Mouse (Mus musculus) neural tube, embryonic 12.5 days (tissue): ENCODE data around the gene Gckr. TPM values are rescaled to one million over a fixed set of nuclear protein-coding genes. Genes with fewer than 3 reads are reported as not detected.

Experiments
- ATAC-seq: fragments of 200-750 bp; cut with Nextera tagmentation; 2 replicates; pipeline ENCODE4 v1.8.0; 2017; ENCODE audit warnings: low read depth, mild to moderate bottlenecking, moderate TSS enrichment, moderate library complexity; ENCODE audit not compliant: low FRiP score
- H3K27ac ChIP-seq: fragments of 300-500 bp; sonication (generic); 2 replicates; pipeline ENCODE4 v1.5.1; 2016
- H3K27me3 ChIP-seq: fragments of 300-500 bp; sonication (generic); replicated peaks from 2 replicates; pipeline ENCODE4 v1.6.1; 2016; ENCODE audit warnings: mild to moderate bottlenecking
- H3K36me3 ChIP-seq: fragments of 300-500 bp; sonication (generic); 2 replicates; pipeline ENCODE4 v1.6.1; 2016; ENCODE audit warnings: mild to moderate bottlenecking
- H3K4me1 ChIP-seq: fragments of 300-500 bp; sonication (generic); 2 replicates; pipeline ENCODE4 v1.6.1; 2016
- H3K4me2 ChIP-seq: fragments of 300-500 bp; sonication (generic); replicated peaks from 2 replicates; pipeline ENCODE4 v1.6.1; 2016; ENCODE audit warnings: mild to moderate bottlenecking
- H3K4me3 ChIP-seq: fragments of 300-500 bp; sonication (generic); 2 replicates; pipeline ENCODE4 v1.5.1; 2016
- H3K9ac ChIP-seq: fragments of 300-500 bp; sonication (generic); 2 replicates; pipeline ENCODE4 v1.6.1; 2016; ENCODE audit warnings: mild to moderate bottlenecking
- H3K9me3 ChIP-seq: fragments of 300-500 bp; sonication (generic); 2 replicates; pipeline ENCODE4 v1.6.1; 2016; ENCODE audit warnings: mild to moderate bottlenecking
- WGBS: fragments of 180-500 bp; shearing (Covaris S2); methylation state at CpG from one replicate; pipeline ENCODE4 v1.1.7; 2016; 5-methylcytosine and 5-hydroxymethylcytosine counted together
- polyA plus RNA-seq: library from polyadenylated mRNA; unstranded; fragments of >200 nt; fragmentation: Nextera tagmentation; extraction: Ambion mirVana; gene quantifications from 2 replicates; pipeline ENCODE4 v1.2.1, GENCODE M21; 2016

Gene Gckr
- polyA plus RNA-seq, 1 experiment from 2014 or later = 0.49 TPM

GRCm38 (mm10) chr5:31267686-31268085 is 29.6 kb upstream of the Gckr start:
- H3K27me3 ChIP-seq = no peaks in the 10 kb centered on the region
- H3K9ac ChIP-seq = no peak overlapping the region
- ATAC-seq = no peak
- no peak overlapping the region for H3K4me3 ChIP-seq
- H3K4me2 ChIP-seq = no peak overlapping the region
- no peaks in the 10 kb centered on the region for H3K9me3 ChIP-seq
- H3K4me1 ChIP-seq = no peaks in the 10 kb centered on the region
- peaks cover 84% of the 10 kb centered on the region for H3K36me3 ChIP-seq
- no peak overlapping the region for H3K27ac ChIP-seq
- WGBS = 64% methylated on average over 6 of the region's 6 CpGs

DNA sequence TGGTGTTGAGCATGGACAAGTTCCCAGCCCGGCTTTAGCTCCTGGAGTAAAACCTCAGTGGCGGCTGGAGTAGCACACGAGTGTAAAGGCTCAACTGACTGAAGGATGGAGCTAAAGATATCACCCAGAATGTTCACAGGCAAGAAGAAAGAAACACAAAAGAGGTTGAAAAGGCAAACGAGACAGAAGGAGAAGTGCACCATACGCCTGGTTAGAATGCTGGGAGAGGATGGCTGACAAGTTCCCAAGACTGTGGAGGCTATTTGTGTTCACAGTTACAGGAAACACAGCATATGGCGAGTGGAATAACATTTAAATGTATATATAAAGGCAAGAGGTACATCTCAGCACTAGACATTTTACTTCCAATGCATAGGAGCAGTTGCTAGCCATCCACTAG is 24.2 kb upstream of the Gckr start:
- no peak overlapping the region for H3K4me2 ChIP-seq
- H3K9me3 ChIP-seq = no peaks in the 10 kb centered on the region
- 90% methylated on average over 6 of the region's 6 CpGs for WGBS
- H3K27ac ChIP-seq = no peak overlapping the region
- no peaks in the 10 kb centered on the region for H3K27me3 ChIP-seq
- ATAC-seq = no peak
- no peak overlapping the region for H3K9ac ChIP-seq
- H3K4me3 ChIP-seq = no peak overlapping the region
- peaks cover 67% of the 10 kb centered on the region for H3K36me3 ChIP-seq
- H3K4me1 ChIP-seq = no peaks in the 10 kb centered on the region

GRCm38 (mm10) chr5:31279245-31279988 is 17.8 kb upstream of the Gckr start:
- no peaks in the 10 kb centered on the region for H3K27me3 ChIP-seq
- WGBS = 87% methylated on average over 20 of the region's 20 CpGs
- no peak overlapping the region for H3K4me2 ChIP-seq
- H3K9me3 ChIP-seq = no peaks in the 10 kb centered on the region
- no peak for ATAC-seq
- no peak overlapping the region for H3K9ac ChIP-seq
- H3K36me3 ChIP-seq = peaks cover 81% of the 10 kb centered on the region
- H3K4me3 ChIP-seq = no peak overlapping the region
- no peak overlapping the region for H3K27ac ChIP-seq
- no peaks in the 10 kb centered on the region for H3K4me1 ChIP-seq

GRCm38 (mm10) chr5:31288225-31288624 is 9.0 kb upstream of the Gckr start:
- H3K4me3 ChIP-seq = no peak overlapping the region
- no peaks in the 10 kb centered on the region for H3K27me3 ChIP-seq
- ATAC-seq = no peak
- 87% methylated on average over 4 of the region's 4 CpGs for WGBS
- peaks cover 39% of the 10 kb centered on the region for H3K36me3 ChIP-seq
- H3K4me1 ChIP-seq = peaks cover 18% of the 10 kb centered on the region
- no peak overlapping the region for H3K27ac ChIP-seq
- H3K9ac ChIP-seq = no peak overlapping the region
- H3K4me2 ChIP-seq = no peak overlapping the region
- no peaks in the 10 kb centered on the region for H3K9me3 ChIP-seq

DNA sequence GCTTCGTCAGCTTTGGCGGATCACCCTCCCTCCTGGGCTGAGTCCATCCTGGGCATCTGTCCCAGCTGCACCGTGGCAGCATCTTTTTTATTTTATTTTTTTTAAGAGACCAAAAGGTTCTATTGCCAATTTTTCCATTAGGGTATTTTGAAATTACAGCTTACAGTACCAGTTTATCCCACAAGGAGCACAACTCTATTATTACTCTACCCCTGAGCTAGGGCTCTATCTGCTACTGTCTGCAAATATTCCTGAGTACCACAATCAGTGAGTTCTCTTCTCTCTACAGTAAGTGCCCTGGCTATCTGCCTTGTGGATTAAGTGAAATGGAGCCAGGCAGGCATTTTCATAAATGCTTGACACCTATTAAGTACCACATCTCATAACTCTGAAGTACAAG is 8.6 kb upstream of the Gckr start:
- H3K4me2 ChIP-seq = no peak overlapping the region
- peaks cover 39% of the 10 kb centered on the region for H3K36me3 ChIP-seq
- ATAC-seq = no peak
- no peaks in the 10 kb centered on the region for H3K9me3 ChIP-seq
- no peaks in the 10 kb centered on the region for H3K27me3 ChIP-seq
- H3K4me1 ChIP-seq = peaks cover 20% of the 10 kb centered on the region
- 92% methylated on average over 3 of the region's 3 CpGs for WGBS
- H3K27ac ChIP-seq = no peak overlapping the region
- no peak overlapping the region for H3K9ac ChIP-seq
- no peak overlapping the region for H3K4me3 ChIP-seq

GRCm38 (mm10) chr5:31289626-31290230 is 7.5 kb upstream of the Gckr start:
- Histone ChIP-seq H3K9me3 (no peaks in the 10 kb centered on the region), H3K9ac (no peak overlapping the region), H3K27ac (no peak overlapping the region), H3K4me2 (peak overlapping the region; percentile 82), H3K4me1 (peaks cover 31% of the 10 kb centered on the region), H3K27me3 (no peaks in the 10 kb centered on the region), H3K36me3 (peaks cover 36% of the 10 kb centered on the region), H3K4me3 (no peak overlapping the region)
- 84% methylated on average over 3 of the region's 3 CpGs for WGBS
- ATAC-seq = no peak

DNA sequence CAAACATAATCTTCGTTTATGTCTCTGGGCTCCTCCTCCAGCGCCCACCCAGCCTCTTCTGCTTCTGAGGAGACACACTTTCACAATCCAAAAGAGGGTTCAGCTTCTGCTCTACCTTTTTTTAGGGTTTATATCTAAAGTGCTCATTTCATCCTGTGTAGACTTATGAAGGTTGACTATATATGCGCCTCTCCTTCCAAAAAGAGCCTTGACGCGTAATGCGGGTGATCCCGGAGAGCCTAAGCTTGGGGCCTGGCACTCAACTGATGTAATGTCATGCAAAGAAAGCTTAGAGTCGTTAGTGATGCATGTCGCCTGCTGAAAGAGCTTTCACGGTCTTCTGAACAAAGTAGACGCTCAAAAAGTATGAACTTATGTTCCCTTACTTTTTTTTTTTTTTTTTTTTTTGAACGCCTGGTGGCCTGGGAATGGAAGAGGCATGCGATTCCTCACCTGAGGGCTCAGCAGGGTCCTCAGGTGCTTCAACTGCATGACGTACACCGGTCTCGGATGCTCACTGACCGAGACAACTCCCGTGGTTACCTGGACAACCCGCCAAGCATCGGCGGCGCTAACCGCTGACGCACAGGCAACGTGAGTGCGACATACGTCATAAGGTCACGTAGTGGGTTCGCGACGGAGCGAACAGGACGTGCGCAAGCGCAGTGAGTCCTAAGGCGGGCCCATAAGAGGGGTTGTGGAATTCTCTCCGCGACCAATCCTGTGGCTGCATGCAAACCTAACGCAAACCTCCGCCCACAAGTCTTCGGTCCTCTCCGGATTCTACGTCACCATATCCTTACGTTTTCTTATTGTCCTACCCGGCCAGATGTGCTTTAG is 6.5 kb upstream of the Gckr start, which contains the start of gene Ift172:
Gene Ift172 (minus strand): TSS at position 596 of the 840 bp plus-strand sequence.
- H3K9me3 ChIP-seq = no peaks in the 10 kb centered on the region
- peaks cover 27% of the 10 kb centered on the region for H3K36me3 ChIP-seq
- peak within 1 kb of the TSS; percentile 70; the same call in 1 of the 2 replicates for H3K27ac ChIP-seq
- WGBS = 3% methylated on average over 45 of the region's 45 CpGs
- peak within 1 kb of the TSS; percentile 82 for H3K4me2 ChIP-seq
- H3K4me1 ChIP-seq = peaks cover 40% of the 10 kb centered on the region
- no peaks in the 10 kb centered on the region for H3K27me3 ChIP-seq
- H3K4me3 ChIP-seq = peak within 1 kb of the TSS; percentile 46
- peak; percentile 87 for ATAC-seq
- peak within 1 kb of the TSS; percentile 48 for H3K9ac ChIP-seq

GRCm38 (mm10) chr5:31291361-31291688 is 5.9 kb upstream of the Gckr start:
- peaks cover 21% of the 10 kb centered on the region for H3K36me3 ChIP-seq
- H3K4me2 ChIP-seq = peak overlapping the region; percentile 82
- H3K27me3 ChIP-seq = no peaks in the 10 kb centered on the region
- H3K27ac ChIP-seq = peak overlapping the region; percentile 70; the same call in 1 of the 2 replicates
- H3K4me1 ChIP-seq = peaks cover 40% of the 10 kb centered on the region
- ATAC-seq = no peak
- H3K9me3 ChIP-seq = no peaks in the 10 kb centered on the region
- peak overlapping the region; percentile 48; the same call in 1 of the 2 replicates for H3K9ac ChIP-seq
- 4% methylated on average over 9 of the region's 9 CpGs for WGBS
- peak overlapping the region; percentile 46 for H3K4me3 ChIP-seq

- peaks cover 34% of the 10 kb centered on the region for H3K4me1 ChIP-seq
- H3K4me2 ChIP-seq = peak overlapping the region; percentile 99
- H3K27me3 ChIP-seq = no peaks in the 10 kb centered on the region
- H3K27ac ChIP-seq = peak overlapping the region; percentile 62; the same call in 1 of the 2 replicates
- peak overlapping the region; percentile 95 for H3K9ac ChIP-seq
- ATAC-seq = peak; percentile 10
- WGBS = 7% methylated on average over 29 of the region's 29 CpGs
- peaks cover 15% of the 10 kb centered on the region for H3K36me3 ChIP-seq
- no peaks in the 10 kb centered on the region for H3K9me3 ChIP-seq
- H3K4me3 ChIP-seq = peak overlapping the region; percentile 87
Observed at GRCm38 (mm10) chr5:31294964-31295605, 2.2 kb upstream of the Gckr start.

- ATAC-seq = peak; percentile 72
- under 1% methylated on average over 46 of the region's 46 CpGs for WGBS
Observed at GRCm38 (mm10) chr5:31295606-31296141, 1.6 kb upstream of the Gckr start, which contains the start of gene Fndc4. Gene Fndc4, minus strand, starts transcription at chr5:31296080.

DNA sequence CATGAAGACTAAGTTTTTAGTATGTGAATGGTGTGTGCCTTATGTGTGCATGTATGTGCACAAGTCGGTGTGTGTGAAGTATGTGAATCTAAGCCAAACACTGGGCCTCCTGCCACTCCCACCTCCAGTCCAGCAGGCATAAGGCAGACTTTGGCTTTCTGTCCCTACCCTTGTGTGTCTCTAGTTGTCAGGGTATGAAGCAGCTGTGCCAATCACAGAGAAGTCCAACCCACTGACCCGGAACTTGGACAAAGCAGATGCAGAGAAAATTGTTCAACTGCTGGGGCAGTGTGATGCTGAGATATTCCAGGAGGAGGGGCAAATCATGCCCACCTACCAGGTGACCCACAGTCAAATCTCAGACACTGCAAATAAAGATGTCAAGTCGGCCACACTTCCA is 738 bp downstream of the Gckr start:
- Histone ChIP-seq H3K36me3 (peaks cover 11% of the 10 kb centered on the region), H3K4me1 (peaks cover 22% of the 10 kb centered on the region), H3K27me3 (no peaks in the 10 kb centered on the region), H3K4me3 (no peak overlapping the region), H3K9ac (no peak overlapping the region), H3K9me3 (no peaks in the 10 kb centered on the region), H3K4me2 (no peak overlapping the region), H3K27ac (no peak overlapping the region)
- no peak for ATAC-seq
- WGBS = 79% methylated on average over 3 of the region's 3 CpGs

More at GRCm38 (mm10) chr5:31295606-31296141, 1.6 kb upstream of the Gckr start, which contains the start of gene Fndc4:
- Histone ChIP-seq H3K4me2 (peak within 1 kb of the TSS; percentile 99), H3K9me3 (no peaks in the 10 kb centered on the region), H3K9ac (peak within 1 kb of the TSS; percentile 95), H3K27me3 (no peaks in the 10 kb centered on the region), H3K4me1 (peaks cover 29% of the 10 kb centered on the region), H3K36me3 (peaks cover 15% of the 10 kb centered on the region), H3K27ac (peak within 1 kb of the TSS; percentile 62; the same call in 1 of the 2 replicates), H3K4me3 (peak within 1 kb of the TSS; percentile 87)
